Mouse (Mus musculus) kidney, postnatal 25 days (tissue): ENCODE measurements at regions not wholly inside any gene's neighbourhood (a gene's known extent, or its start where the extent isn't known, plus 50 kb on each side); places are given as distances from the start of the nearest gene placed in this dataset.
"Not testable (repeated sequence)": the region's sequence is repeated elsewhere in the genome, so short reads cannot be mapped to it uniquely, and the experiment has no call there.

Source experiments
- DNase-seq, 2 experiments: peaks; one replicate each; pipeline ENCODE4 v3.0.0; 2021; ENCODE audit warnings: mixed read lengths in 2 of 2

GRCm38 (mm10) chr8:118209301-118209700, 74.2 kb upstream of the Cdh13 start:
- DNase-seq, result not testable (repeated sequence)

DNA sequence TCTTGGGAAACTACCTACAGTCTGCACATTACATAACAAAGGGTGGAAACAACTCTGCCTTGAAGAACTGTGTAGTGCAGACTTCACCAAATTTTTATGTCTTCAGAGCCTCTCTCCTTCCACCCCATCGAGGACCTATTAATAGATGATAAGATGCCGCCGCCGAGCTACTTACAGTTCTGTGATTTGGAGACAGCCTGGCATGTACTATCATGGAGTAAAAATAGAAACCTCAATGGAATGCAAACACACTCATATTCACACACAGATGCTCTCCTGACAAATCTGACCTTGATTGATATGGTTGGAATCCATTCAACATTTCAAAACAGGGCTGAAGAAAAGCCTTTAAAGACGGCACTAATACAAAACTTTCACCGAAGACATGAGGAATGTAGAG, 92.7 kb upstream of the Cdh13 start:
- no peak for DNase-seq

DNA sequence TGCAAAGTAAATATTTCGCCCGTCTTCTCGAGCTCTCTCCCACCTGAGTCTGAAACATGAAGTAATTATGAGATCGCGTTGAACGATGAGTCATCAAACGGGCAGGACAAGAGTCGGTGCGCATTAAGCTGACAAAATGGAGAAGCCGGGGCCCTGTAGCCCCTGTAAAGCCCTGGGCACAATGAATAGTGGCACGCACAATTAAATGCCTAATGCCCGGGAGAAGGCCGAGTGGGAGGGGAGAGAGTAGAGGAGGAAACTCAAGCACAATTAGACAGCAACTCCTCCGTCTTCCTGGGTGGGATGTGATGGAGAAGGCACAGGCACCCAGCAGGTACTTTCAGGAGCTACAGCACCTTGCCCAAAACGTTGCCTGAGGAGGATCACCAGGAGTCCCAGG, 94.3 kb upstream of the Cdh13 start:
- DNase-seq, result no peak

- DNase-seq, result no peak
These were observed 114.5 kb upstream of the Cdh13 start for GRCm38 (mm10) chr8:118169001-118169413.

DNA sequence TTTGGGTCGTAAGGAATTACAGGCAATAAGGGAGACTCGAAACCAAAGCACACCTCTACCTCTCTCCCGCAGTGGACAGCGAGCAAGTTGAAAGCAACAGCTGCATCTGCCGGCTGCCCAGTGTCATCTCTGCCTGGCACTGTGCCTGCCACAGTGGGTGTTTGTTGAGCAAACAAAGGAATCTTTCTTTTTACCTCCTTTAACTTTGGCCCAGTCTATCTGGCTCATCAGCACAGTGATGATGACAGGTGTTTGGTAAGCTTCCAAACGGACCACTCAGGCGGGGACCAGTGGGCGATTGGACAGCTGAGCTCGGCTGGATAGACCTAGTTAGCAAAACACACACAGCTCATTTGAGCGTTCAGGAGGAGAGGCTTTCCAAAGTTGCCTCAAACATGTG, 121.4 kb upstream of the Cdh13 start:
- DNase-seq, result no peak

DNA sequence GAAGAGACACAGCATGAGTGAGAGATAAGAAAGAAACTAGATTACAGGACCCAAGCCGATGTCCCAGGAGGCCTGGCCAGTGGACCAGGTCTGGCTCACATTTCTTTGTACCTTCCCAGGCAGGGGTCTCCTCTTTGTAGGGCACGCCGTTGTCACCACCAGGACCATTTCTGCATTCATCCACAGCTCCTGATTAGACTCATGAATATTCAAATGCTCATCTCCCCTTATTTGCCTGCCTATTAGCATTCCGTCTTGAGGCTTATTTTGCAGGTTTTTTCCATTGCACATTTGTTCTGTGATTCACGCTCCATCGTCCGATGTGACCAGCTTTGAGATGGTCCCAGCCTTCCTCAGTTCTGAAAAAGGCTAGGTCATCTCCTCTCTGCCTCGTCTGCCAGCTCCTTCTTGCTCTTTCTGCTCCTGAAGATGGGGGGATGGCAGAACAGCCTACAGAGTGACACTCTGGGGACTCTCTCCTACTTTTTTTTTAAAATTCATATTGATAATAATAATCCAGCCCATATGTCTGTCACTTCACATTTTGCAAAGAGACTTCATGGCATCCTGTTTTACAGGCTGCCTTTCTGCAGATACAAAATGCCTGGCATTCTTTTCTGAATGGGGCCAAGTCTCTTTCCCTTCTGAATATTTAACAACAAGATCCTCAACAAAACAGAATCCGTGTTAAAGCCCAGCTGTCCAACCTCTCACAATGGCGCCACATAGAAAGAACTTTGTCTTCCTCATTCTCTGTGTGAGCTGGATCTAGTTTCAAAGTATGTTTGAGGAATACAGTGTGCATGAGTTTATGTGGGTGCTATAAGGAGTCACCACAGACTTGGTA, 136.0 kb upstream of the Cdh13 start:
- DNase-seq, result no peak

GRCm38 (mm10) chr8:118144546-118144945, 139.0 kb upstream of the Cdh13 start:
- no peak for DNase-seq

DNA sequence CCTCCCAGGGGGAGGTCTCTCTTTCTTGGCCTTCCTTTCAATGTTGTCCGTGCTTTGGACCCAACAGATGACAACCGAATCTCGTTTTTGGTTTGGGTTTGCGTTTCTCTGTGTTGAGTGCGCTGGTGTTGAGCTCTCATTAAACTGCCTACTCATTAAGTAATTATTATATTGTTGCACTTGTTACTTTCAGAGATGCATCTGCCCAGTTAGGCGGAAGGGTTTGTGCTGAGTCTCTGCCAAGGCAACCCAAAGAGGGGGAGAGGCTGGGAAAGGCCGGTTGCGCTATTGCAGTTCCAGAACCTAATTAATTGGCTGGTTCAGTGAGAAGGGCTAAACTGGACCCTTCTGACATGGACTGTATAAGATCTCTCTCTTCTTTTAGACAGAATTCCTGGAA, 141.2 kb upstream of the Cdh13 start:
- DNase-seq, result no peak

GRCm38 (mm10) chr8:118139928-118140327, 143.6 kb upstream of the Cdh13 start:
- DNase-seq, result no peak

DNA sequence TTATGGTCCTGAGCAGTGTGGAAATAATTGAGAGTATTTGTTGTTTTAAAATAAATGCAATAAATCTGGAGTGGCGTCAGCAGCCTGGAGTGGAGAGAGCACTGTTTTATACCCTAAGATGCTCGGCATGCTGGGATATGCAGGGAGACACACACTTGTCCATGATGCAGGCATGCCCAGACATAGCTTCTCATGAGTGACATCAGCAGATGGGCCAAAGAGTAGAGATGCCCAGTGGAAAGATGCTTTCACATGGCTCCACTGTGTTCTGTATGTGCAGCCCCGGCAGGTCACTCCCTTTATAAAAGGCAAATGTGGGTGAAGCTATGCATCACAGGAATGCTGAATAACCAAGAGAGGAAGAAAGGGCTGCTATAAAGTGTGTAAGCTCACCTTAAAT, 145.7 kb upstream of the Cdh13 start:
- DNase-seq, result no peak

DNA sequence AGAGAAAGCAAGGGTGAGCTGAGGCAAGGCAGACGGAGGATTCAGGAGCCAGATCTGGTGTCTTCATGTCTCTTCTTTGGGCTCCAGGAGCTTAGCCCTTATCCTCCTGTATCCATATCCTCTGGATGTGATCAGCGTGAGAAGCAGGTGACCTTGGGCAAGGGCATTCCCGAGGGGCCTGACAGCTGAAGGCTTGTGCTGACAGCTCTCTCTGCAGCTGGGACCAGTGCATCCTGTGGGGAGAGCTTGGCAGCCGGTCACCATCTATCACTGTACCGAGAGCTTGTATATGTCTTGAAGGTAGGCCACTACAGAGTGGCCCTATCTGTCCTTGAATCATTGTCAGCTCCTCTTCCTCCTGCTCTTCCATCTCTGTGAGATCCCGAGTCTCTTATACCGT, 158.5 kb upstream of the Cdh13 start:
- DNase-seq, result no peak

DNA sequence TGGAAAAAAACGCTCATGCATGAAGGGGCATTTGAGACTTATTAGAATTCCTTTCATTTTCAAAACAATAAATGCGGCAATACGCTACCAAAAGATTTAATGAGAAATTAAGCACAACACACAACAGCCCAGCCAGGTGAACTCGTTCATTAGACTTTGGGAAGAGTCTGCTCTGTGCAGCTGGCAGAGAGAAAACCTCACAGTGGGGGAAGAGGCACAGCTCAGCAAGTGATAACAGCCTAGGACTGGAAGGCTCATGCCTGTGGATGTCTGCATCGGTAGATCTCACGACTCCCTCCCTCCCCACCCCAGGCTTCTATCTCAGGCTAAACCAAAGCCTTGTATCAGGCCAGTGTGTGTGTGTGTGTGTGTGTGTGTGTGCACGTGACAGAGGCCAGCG, 169.3 kb upstream of the Cdh13 start:
- DNase-seq, result no peak

- no peak for DNase-seq
These were observed 179.0 kb upstream of the Cdh13 start for GRCm38 (mm10) chr8:118104464-118105050.

DNA sequence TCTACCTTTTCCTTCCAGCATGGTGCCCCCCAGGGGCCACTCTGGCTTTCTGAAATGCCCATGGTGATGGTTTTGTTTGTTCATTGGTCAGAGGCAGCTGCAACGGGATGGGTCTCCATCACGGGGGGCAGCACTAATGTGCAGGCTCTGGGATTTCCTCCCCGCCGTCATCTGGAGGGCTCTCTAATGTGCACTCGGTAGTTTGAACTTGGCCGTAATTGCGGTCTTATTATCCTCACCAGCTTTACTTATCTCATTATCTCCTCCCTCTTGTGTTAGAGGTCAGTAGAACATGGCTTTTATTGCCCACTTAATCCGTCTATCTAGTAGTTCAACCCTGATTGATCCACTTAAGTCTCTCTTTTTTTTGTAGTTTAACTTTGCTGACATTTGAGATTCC, 182.2 kb upstream of the Cdh13 start:
- DNase-seq, result no peak

GRCm38 (mm10) chr8:118062736-118063135, 220.8 kb upstream of the Cdh13 start:
- no peak for DNase-seq

GRCm38 (mm10) chr8:118056781-118057180, 226.8 kb upstream of the Cdh13 start:
- no peak for DNase-seq

DNA sequence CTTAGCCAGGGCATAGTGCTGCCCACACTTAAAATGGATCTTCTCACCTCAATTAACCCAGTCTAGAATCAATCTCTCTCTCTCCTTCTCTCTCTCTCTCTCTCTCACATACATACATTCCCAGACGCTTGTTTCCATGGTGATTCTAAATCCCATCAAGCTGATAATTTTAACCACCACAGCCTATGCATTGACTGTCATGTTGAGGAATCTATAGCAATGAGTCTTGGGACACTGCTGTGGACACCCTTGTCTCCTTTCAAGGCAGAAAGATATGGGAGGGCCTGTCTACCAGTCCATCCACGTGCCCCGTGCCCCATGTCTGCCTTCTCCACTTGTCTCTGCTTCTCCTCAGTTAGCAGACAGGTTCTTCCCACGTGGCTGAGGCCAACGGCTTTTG, 228.0 kb upstream of the Cdh13 start:
- DNase-seq, result no peak

DNA sequence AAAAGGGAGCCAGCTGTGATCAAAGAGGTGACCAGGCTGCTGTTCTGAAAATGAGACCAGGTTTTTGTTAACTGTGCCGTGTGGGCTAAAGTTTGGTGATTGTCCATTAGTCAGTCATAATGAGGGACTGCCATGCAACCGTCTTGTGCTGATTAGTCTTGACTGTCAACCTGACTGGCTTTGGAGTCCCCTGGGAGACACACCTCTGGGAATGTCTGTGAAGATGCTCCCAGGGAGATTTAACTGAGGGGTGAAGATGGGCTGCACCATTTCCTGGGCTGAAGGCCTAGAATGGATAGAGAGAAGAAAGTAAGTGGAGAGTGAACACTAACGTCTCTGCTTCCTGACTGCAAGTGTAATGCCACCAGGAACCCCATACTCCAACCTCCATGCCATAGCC, 233.1 kb upstream of the Cdh13 start:
- no peak for DNase-seq

DNA sequence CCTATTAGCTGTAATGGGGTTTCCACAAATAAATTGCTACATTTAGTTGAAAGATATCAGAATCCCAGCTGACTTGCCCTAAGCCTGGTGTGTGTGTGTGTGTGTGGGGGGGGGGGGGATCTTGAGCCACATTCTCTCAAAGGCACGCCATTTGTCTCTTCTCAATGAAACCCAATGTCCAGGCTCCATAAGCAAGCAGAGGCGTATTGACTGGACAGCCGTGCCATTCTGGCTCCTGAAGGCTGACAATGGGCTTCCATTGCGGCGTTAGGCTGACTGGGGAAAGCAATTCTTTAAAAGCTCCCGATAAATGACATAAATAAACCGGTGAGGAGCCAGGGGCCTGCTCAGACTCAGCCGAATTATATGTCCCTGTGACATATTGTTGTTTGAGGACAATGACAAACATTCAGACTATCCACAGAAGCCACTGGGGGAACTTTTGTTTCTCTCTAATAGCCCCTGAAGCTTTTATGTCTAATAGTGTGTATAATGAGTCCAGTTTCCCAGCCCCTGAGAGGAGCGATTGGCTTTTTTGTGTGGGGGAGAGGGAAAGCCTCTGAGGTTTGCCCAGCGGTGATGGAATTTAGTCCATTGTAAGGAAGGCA, 240.6 kb upstream of the Mphosph6 start:
- DNase-seq, result no peak

- no peak for DNase-seq
These were observed 239.5 kb upstream of the Mphosph6 start for GRCm38 (mm10) chr8:118041253-118041652.

DNA sequence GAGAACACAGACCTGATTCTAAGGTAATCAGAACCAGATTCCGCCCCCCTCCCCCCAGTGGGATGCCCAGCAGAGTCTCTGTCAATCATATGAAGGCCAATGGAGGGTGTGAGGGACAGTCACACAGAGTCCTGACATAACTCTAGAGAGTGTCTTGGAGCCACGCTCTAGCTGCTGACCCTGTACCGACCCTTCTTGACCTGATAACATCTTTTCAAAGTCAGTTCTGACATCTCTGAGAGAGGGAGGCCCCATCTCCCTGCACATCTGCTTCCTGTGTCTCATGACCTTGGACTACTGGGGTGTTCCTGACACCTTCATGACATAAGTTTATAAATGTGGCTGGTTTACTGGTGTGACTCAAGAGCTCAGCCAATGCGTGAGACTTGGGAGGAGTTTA, 236.1 kb upstream of the Mphosph6 start:
- no peak for DNase-seq

GRCm38 (mm10) chr8:118034051-118034450, 232.3 kb upstream of the Mphosph6 start:
- DNase-seq, result no peak

DNA sequence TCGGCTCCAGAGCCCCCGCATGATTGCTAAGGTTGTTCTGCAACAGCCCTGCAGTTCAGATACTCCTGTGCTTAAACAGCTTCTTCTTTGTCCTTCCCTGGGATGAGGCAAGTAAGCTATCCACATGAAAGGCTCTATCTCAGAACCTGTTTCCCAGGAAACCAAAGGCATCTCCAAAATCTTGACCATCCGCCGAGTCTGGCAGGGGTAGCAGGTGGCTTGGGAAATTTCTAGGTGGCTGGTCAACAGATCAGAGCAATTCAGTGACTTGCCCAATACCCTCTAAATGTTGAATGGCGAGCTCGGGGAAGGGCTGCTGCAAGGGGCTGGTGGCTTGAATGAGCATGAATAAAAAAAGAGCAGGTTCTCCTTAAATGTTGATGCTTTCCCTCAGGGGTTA, 229.7 kb upstream of the Mphosph6 start:
- DNase-seq, result no peak
